In genomic region chr11:61416540-61416939, GRCm38 (mm10) we compare ENCODE assay signal across 11 mouse cellular contexts. TPM values are rescaled to one million over a fixed set of nuclear protein-coding genes. Genes with fewer than 3 reads are reported as not detected.
DNase-seq lines count a peak whose midpoint lies in the region; ATAC-seq and TF ChIP-seq lines count a peak whose summit lies in the region.
"Not testable (repeated sequence)": the region's sequence is repeated elsewhere in the genome, so short reads cannot be mapped to it uniquely, and the experiment has no call there.
"Had no signal": no experiment of that assay in that cellular context is flagged by ENCODE, and none has a peak within 500 bp of the region (broad histone marks: within the 10 kb centered on the region; RNA-seq: fewer than 3 reads in every experiment).

No protein-coding gene starts in this region.

- DNase-seq in CD4-positive helper T cell, adult 2 months (ENCODE audit: low read depth, low spot score): peak; percentile 36
- DNase-seq in R1 (ENCODE audit: low read depth, low spot score): peak; percentile 50
- DNase-seq in hindbrain, postnatal 0 days (ENCODE audit: low spot score); layer of hippocampus, adult 2 months (ENCODE audit: low spot score in 2 of 2): not testable (repeated sequence)
- peak; percentile 19 for DNase-seq in lung, postnatal 14 days
- peak; percentile 35 for DNase-seq in splenic B cell, adult 2 months (ENCODE audit: low read depth, low spot score)
- DNase-seq in urinary bladder, postnatal 25 days (ENCODE audit: low spot score): peak; percentile 13

- H3K4me3 ChIP-seq in bone marrow macrophage, adult 2 months (ENCODE audit: insufficient read depth, low read length); hindbrain, postnatal 0 days (ENCODE audit: low read length); layer of hippocampus, adult 2 months: not testable (repeated sequence)

- not testable (repeated sequence) for H3K4me2 ChIP-seq in hindbrain, postnatal 0 days (ENCODE audit: low read depth, low read length)

- not testable (repeated sequence) for H3K27ac ChIP-seq in bone marrow macrophage, adult 2 months (ENCODE audit: insufficient read depth, low read depth, low read length); hindbrain, postnatal 0 days; layer of hippocampus, adult 2 months

- H3K4me1 ChIP-seq in bone marrow macrophage, adult 2 months (ENCODE audit: control insufficient read depth, insufficient read depth, low read length); hindbrain, postnatal 0 days (ENCODE audit: insufficient read depth, low read length): not testable (repeated sequence)

- not testable (repeated sequence) for TF ChIP-seq POLR2A in bone marrow macrophage, adult 2 months (IDR thresholded peaks at IDR 0.05; ENCODE audit: borderline replicate concordance, low read depth, low read length)

- WGBS in hindbrain, postnatal 0 days: 87% methylated on average over 17 of the region's 17 CpGs

- not testable (repeated sequence) for H3K9ac ChIP-seq in hindbrain, postnatal 0 days (replicated peaks; ENCODE audit: low read length)

- not testable (repeated sequence) for ATAC-seq in hindbrain, postnatal 0 days

- H3K9me3 ChIP-seq in hindbrain, postnatal 0 days (ENCODE audit: low read length): not testable (repeated sequence)

- TF ChIP-seq CTCF in bone marrow macrophage, adult 2 months (IDR thresholded peaks at IDR 0.05; ENCODE audit: low read depth, low read length): peak; percentile 65
- TF ChIP-seq CTCF in hindbrain, postnatal 0 days (IDR thresholded peaks at IDR 0.05; ENCODE audit: low read depth): peak; percentile 49
- peak; percentile 83 for TF ChIP-seq CTCF in layer of hippocampus, adult 2 months (conservative IDR thresholded peaks at IDR 0.05)

- not testable (repeated sequence) for H3K27me3 ChIP-seq in hindbrain, postnatal 0 days (ENCODE audit: insufficient read depth, low read length); splenic B cell, adult 2 months (ENCODE audit: control insufficient read depth, insufficient read depth, low read length, poor library complexity, severe bottlenecking)

- H3K36me3 ChIP-seq in hindbrain, postnatal 0 days (ENCODE audit: insufficient read depth, low read length); splenic B cell, adult 2 months (ENCODE audit: control insufficient read depth, insufficient read depth, low read length, poor library complexity, severe bottlenecking): not testable (repeated sequence)

RNA-seq across cellular contexts. Expression of gene Rnf112, which starts 37.4 kb away (rescaled TPM):
- not detected in 2 replicates for polyA plus RNA-seq in bone marrow macrophage, adult 2 months (2012; ENCODE audit: insufficient read depth, insufficient read length, missing spikeins)
- 74.3 and 74.9 TPM in 2 replicates for total RNA-seq in hindbrain, postnatal 0 days (2014; rRNA removed)
- polyA plus RNA-seq in hindbrain, postnatal 0 days (2015; fragmentation: Nextera tagmentation; extraction: Ambion mirVana): 22.0 and 23.8 TPM in 2 replicates
- 100 to 1,000 TPM; 543 to 554 TPM for total RNA-seq in layer of hippocampus, adult 2 months (2021)
- total RNA-seq: heart, postnatal 36 days had no signal
- polyA plus RNA-seq: CD4-positive, CD25-positive, alpha-beta regulatory T cell, adult 4 months; erythroblast, embryonic 14.5 days had no signal

RNA-seq across cellular contexts. Expression of gene Slc47a1, which starts 38.4 kb away (rescaled TPM):
- polyA plus RNA-seq in bone marrow macrophage, adult 2 months (2012; ENCODE audit: insufficient read depth, insufficient read length, missing spikeins): not detected in 2 replicates
- 7.7 and 9.5 TPM in 2 replicates for total RNA-seq in hindbrain, postnatal 0 days (2014; rRNA removed)
- 2.3 and 3.2 TPM in 2 replicates for polyA plus RNA-seq in hindbrain, postnatal 0 days (2015; fragmentation: Nextera tagmentation; extraction: Ambion mirVana)
- total RNA-seq in layer of hippocampus, adult 2 months (2021): 1 to 10 TPM; 1.7 to 2.3 TPM
- polyA plus RNA-seq: CD4-positive, CD25-positive, alpha-beta regulatory T cell, adult 4 months; erythroblast, embryonic 14.5 days had no signal
